In the genomic region with DNA sequence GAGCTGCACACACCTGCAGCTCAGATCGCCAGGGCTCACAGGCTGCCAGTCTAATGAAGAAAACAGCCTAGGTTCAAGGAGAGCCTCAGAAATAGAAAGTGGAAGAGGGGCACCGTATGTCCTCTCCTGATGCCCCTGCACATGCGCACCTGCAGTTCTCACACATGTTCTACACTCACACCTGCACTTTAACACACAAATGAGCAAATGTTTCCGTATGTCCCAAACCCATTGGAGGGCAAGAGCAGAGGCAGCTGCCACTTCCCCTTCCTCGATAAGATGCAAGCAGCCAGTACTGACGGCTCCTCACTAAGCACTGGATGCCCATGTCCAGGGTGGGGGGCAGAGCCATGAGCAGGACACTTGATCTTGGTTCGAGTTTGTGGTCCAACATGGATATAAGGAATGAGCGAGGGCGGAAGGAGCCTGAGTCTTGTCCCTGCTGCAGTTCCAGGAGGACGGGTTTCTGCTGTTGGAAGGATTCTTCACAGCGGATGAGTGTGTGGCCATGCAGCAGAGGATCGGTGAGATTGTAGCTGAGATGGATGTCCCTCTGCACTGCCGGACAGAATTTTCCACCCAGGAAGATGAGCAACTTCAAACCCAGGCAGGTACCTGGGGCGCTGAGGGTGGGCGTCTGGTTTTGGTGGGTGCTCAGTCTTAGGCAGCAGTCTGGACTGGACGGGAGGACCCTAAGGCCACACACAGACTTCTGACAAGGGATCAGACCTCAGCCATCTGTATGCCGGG, we compare ENCODE assay signal across 9 mouse cellular contexts. TPM values are rescaled to one million over a fixed set of nuclear protein-coding genes. Genes with fewer than 3 reads are reported as not detected.
A peak's percentile ranks its signal among the peaks of the same experiment; 100 is the strongest.
DNase-seq lines count a peak whose midpoint lies in the region; ATAC-seq and TF ChIP-seq lines count a peak whose summit lies in the region.
"Had no signal": no experiment of that assay in that cellular context is flagged by ENCODE, and none has a peak within 500 bp of the region (broad histone marks: within the 10 kb centered on the region; RNA-seq: fewer than 3 reads in every experiment).

No protein-coding gene starts in this region.

- no peak for DNase-seq in forebrain, postnatal 0 days
- DNase-seq in forebrain, embryonic 11.5 days (ENCODE audit: low spot score) = no peak
- DNase-seq in liver, adult 2 months (ENCODE audit: extremely low read depth, low read depth, low spot score) = no peak
- DNase-seq in liver, embryonic 11.5 days (ENCODE audit: low spot score) = no peak
- no peak for DNase-seq in embryonic facial prominence, embryonic 14.5 days (ENCODE audit: low spot score)
- no peak for DNase-seq in adrenal gland, adult 18-20 months (ENCODE audit: low spot score in 2 of 2)
- no peak for DNase-seq in testis, postnatal 10 days (ENCODE audit: low spot score)

- no peak overlapping the region for H3K9ac ChIP-seq in forebrain, postnatal 0 days
- H3K9ac ChIP-seq in forebrain, embryonic 11.5 days (ENCODE audit: low read length) = no peak overlapping the region
- H3K9ac ChIP-seq in liver, adult 2 months (ENCODE audit: low read depth, low read length) = no peak overlapping the region
- no peak overlapping the region for H3K9ac ChIP-seq in liver, embryonic 11.5 days (ENCODE audit: low read depth, low read length)
- H3K9ac ChIP-seq in embryonic facial prominence, embryonic 14.5 days (ENCODE audit: low read depth, low read length) = no peak overlapping the region

- peaks cover 11% of the 10 kb centered on the region for H3K79me2 ChIP-seq in liver, adult 2 months (ENCODE audit: control insufficient read depth, insufficient read depth, low read length)
- H3K79me2 ChIP-seq in macrophage (ENCODE audit: inconsistent target) = no peaks in the 10 kb centered on the region

- ATAC-seq in forebrain, postnatal 0 days = 0 out of 2 replicates have a peak, but pooled peaks have one; percentile 15
- ATAC-seq in forebrain, embryonic 11.5 days (replicated peaks; ENCODE audit: low FRiP score) = no peak
- no peak for ATAC-seq in liver, embryonic 11.5 days (replicated peaks; ENCODE audit: low FRiP score)
- no peak for ATAC-seq in embryonic facial prominence, embryonic 14.5 days (ENCODE audit: low read depth)

- H3K4me3 ChIP-seq in forebrain, postnatal 0 days (ENCODE audit: low read depth, low read length) = no peak overlapping the region
- H3K4me3 ChIP-seq in forebrain, embryonic 11.5 days (ENCODE audit: low read depth, low read length) = no peak overlapping the region
- no peak overlapping the region for H3K4me3 ChIP-seq in liver, adult 2 months (ENCODE audit: insufficient read depth, low read depth, low read length)
- no peak overlapping the region for H3K4me3 ChIP-seq in liver, embryonic 11.5 days (ENCODE audit: low read depth, low read length)
- H3K4me3 ChIP-seq in embryonic facial prominence, embryonic 14.5 days (ENCODE audit: low read depth, low read length) = no peak overlapping the region
- H3K4me3 ChIP-seq in macrophage (ENCODE audit: inconsistent target) = no peak overlapping the region

- no peak overlapping the region for H3K27ac ChIP-seq in forebrain, postnatal 0 days (ENCODE audit: low read depth, low read length)
- H3K27ac ChIP-seq in forebrain, embryonic 11.5 days (ENCODE audit: low read depth, low read length) = no peak overlapping the region
- peak overlapping the region; percentile 98 for H3K27ac ChIP-seq in liver, adult 2 months (replicated peaks; ENCODE audit: insufficient read depth, low read depth, low read length)
- no peak overlapping the region for H3K27ac ChIP-seq in liver, embryonic 11.5 days (ENCODE audit: low read depth, low read length)
- H3K27ac ChIP-seq in embryonic facial prominence, embryonic 14.5 days (replicated peaks; ENCODE audit: low read depth, low read length) = peak overlapping the region; percentile 22; the same call in 1 of the 2 replicates
- H3K27ac ChIP-seq in macrophage = peak overlapping the region; percentile 50

- H3K4me1 ChIP-seq in forebrain, postnatal 0 days (ENCODE audit: insufficient read depth) = no peaks in the 10 kb centered on the region
- H3K4me1 ChIP-seq in forebrain, embryonic 11.5 days (replicated peaks; ENCODE audit: control insufficient read depth, insufficient read depth, low read length) = peaks cover 5% of the 10 kb centered on the region; the same call in 1 of the 2 replicates
- peaks cover 39% of the 10 kb centered on the region for H3K4me1 ChIP-seq in liver, adult 2 months (ENCODE audit: control insufficient read depth, insufficient read depth, low read length)
- peaks cover 33% of the 10 kb centered on the region for H3K4me1 ChIP-seq in liver, embryonic 11.5 days (replicated peaks; ENCODE audit: control insufficient read depth, insufficient read depth, low read length)
- H3K4me1 ChIP-seq in embryonic facial prominence, embryonic 14.5 days (ENCODE audit: control insufficient read depth, insufficient read depth, low read length) = peaks cover 27% of the 10 kb centered on the region

- H3K27me3 ChIP-seq in forebrain, postnatal 0 days (ENCODE audit: insufficient read depth, low read length) = no peaks in the 10 kb centered on the region
- no peaks in the 10 kb centered on the region for H3K27me3 ChIP-seq in forebrain, embryonic 11.5 days (ENCODE audit: control insufficient read depth, insufficient read depth, low read length)
- H3K27me3 ChIP-seq in liver, adult 2 months (ENCODE audit: control insufficient read depth, insufficient read depth, low read length) = no peaks in the 10 kb centered on the region
- H3K27me3 ChIP-seq in liver, embryonic 11.5 days (replicated peaks; ENCODE audit: control insufficient read depth, insufficient read depth, low read length) = no peaks in the 10 kb centered on the region
- no peaks in the 10 kb centered on the region for H3K27me3 ChIP-seq in embryonic facial prominence, embryonic 14.5 days (replicated peaks; ENCODE audit: control insufficient read depth, insufficient read depth, low read length)

- peaks cover 14% of the 10 kb centered on the region for H3K36me3 ChIP-seq in forebrain, postnatal 0 days (ENCODE audit: insufficient read depth)
- no peaks in the 10 kb centered on the region for H3K36me3 ChIP-seq in forebrain, embryonic 11.5 days (ENCODE audit: control insufficient read depth, insufficient read depth, low read length)
- peaks cover 13% of the 10 kb centered on the region for H3K36me3 ChIP-seq in liver, adult 2 months (ENCODE audit: control insufficient read depth, insufficient read depth, low read length)
- H3K36me3 ChIP-seq in liver, embryonic 11.5 days (ENCODE audit: control insufficient read depth, insufficient read depth, low read length) = 0 out of 2 replicates have a peak, but pooled peaks cover 4% of the 10 kb centered on the region
- peaks cover under 1% of the 10 kb centered on the region; the same call in 1 of the 2 replicates for H3K36me3 ChIP-seq in embryonic facial prominence, embryonic 14.5 days (ENCODE audit: control insufficient read depth, insufficient read depth, low read length)
- H3K36me3 ChIP-seq in macrophage (ENCODE audit: inconsistent target) = no peaks in the 10 kb centered on the region

- TF ChIP-seq POLR2A in liver, adult 2 months (IDR thresholded peaks at IDR 0.05; ENCODE audit: extremely low read depth, insufficient read depth, low read length) = no peak

- no peaks in the 10 kb centered on the region for H3K9me3 ChIP-seq in forebrain, postnatal 0 days (ENCODE audit: low read length)
- no peaks in the 10 kb centered on the region for H3K9me3 ChIP-seq in forebrain, embryonic 11.5 days (ENCODE audit: control insufficient read depth, low read length)
- H3K9me3 ChIP-seq in liver, embryonic 11.5 days (ENCODE audit: control insufficient read depth, low read length) = no peaks in the 10 kb centered on the region
- no peaks in the 10 kb centered on the region for H3K9me3 ChIP-seq in embryonic facial prominence, embryonic 14.5 days (ENCODE audit: control insufficient read depth, low read length)

- H3K4me2 ChIP-seq in forebrain, postnatal 0 days (ENCODE audit: low read depth) = no peak overlapping the region
- no peak overlapping the region for H3K4me2 ChIP-seq in forebrain, embryonic 11.5 days (ENCODE audit: low read depth, low read length, severe bottlenecking)
- no peak overlapping the region for H3K4me2 ChIP-seq in liver, embryonic 11.5 days
- no peak overlapping the region for H3K4me2 ChIP-seq in embryonic facial prominence, embryonic 14.5 days (ENCODE audit: low read depth, low read length)

- TF ChIP-seq CTCF in forebrain, postnatal 0 days (IDR thresholded peaks at IDR 0.05; ENCODE audit: low read depth) = no peak
- TF ChIP-seq CTCF in liver, adult 2 months (IDR thresholded peaks at IDR 0.05; ENCODE audit: low read depth, low read length) = no peak

- 87% methylated on average over 17 of the region's 17 CpGs for WGBS in forebrain, postnatal 0 days
- 90% methylated on average over 17 of the region's 17 CpGs for WGBS in forebrain, embryonic 11.5 days
- WGBS in liver, adult 2 months = 80% methylated on average over 17 of the region's 17 CpGs
- WGBS in liver, embryonic 11.5 days = 79% methylated on average over 17 of the region's 17 CpGs
- WGBS in embryonic facial prominence, embryonic 14.5 days = 85% methylated on average over 17 of the region's 17 CpGs
- 72% methylated on average over 17 of the region's 17 CpGs for WGBS in macrophage (ENCODE audit: missing documents)

RNA-seq across cellular contexts. Expression of gene Phyhd1, which starts 3.4 kb away (rescaled TPM):
- total RNA-seq in forebrain, postnatal 0 days (2014; rRNA removed) = 6.3 and 15.7 TPM in 2 replicates
- polyA plus RNA-seq in forebrain, postnatal 0 days (2015; fragmentation: Nextera tagmentation; extraction: Ambion mirVana) = 5.0 and 6.3 TPM in 2 replicates
- 3.8 and 3.9 TPM in 2 replicates for polyA plus RNA-seq in forebrain, embryonic 11.5 days (2014; fragmentation: Nextera tagmentation; extraction: Ambion mirVana)
- 87.4 and 97.7 TPM in 2 replicates for total RNA-seq in liver, adult 2 months (2014; rRNA removed)
- polyA plus RNA-seq in liver, adult 2 months (2012; rRNA removed) = 154 and 158 TPM in 2 replicates
- 10.5 and 11.7 TPM in 2 replicates for polyA plus RNA-seq in liver, embryonic 11.5 days (2014; fragmentation: Nextera tagmentation; extraction: Ambion mirVana)
- 5.4 and 5.7 TPM in 2 replicates for polyA plus RNA-seq in embryonic facial prominence, embryonic 14.5 days (2014; fragmentation: Nextera tagmentation; extraction: Ambion mirVana)
- total RNA-seq in macrophage (2018; cell fraction: chromatin; rRNA removed) = 100 to 1,000 TPM in 16 of 26 experiments, 10 to 100 TPM in 10; 51.1 to 446 (median 182) TPM
- 10 to 100 TPM; 10.7 to 53.2 (median 26.1) TPM for total RNA-seq in macrophage (2018; cell fraction: cytosol; rRNA removed)
- total RNA-seq in macrophage (2018; cell fraction: nucleus; rRNA removed) = 100 to 1,000 TPM in 13 of 26 experiments, 10 to 100 TPM in 13; 35.7 to 247 (median 87.5) TPM
- polyA plus RNA-seq in macrophage (2018) = 8.0 to 16.8 TPM (median 13.0 TPM) in 3 replicates
- total RNA-seq in adrenal gland, adult 18-20 months (2021) = 10 to 100 TPM; 13.6 to 18.0 TPM

RNA-seq across cellular contexts. Expression of gene Gm28038, which starts 11.4 kb away (rescaled TPM):
- total RNA-seq in forebrain, postnatal 0 days (2014; rRNA removed) = 2.4 TPM in 1 of 2 replicates, not detected in the other
- not detected in 2 replicates for polyA plus RNA-seq in forebrain, postnatal 0 days (2015; fragmentation: Nextera tagmentation; extraction: Ambion mirVana)
- polyA plus RNA-seq in forebrain, embryonic 11.5 days (2014; fragmentation: Nextera tagmentation; extraction: Ambion mirVana) = not detected in 2 replicates
- total RNA-seq in liver, adult 2 months (2014; rRNA removed) = not detected in 2 replicates
- not detected in 2 replicates for polyA plus RNA-seq in liver, adult 2 months (2012; rRNA removed)
- polyA plus RNA-seq in liver, embryonic 11.5 days (2014; fragmentation: Nextera tagmentation; extraction: Ambion mirVana) = not detected in 2 replicates
- polyA plus RNA-seq in embryonic facial prominence, embryonic 14.5 days (2014; fragmentation: Nextera tagmentation; extraction: Ambion mirVana) = not detected in 2 replicates
- 1 to 10 TPM in 2 of 26 experiments, not detected in 24; 4.4 to 4.9 TPM for total RNA-seq in macrophage (2018; cell fraction: chromatin; rRNA removed)
- not detected for total RNA-seq in macrophage (2018; cell fraction: cytosol; rRNA removed)
- not detected for total RNA-seq in macrophage (2018; cell fraction: nucleus; rRNA removed)
- polyA plus RNA-seq in macrophage (2018) = 15.9 TPM in 1 of 3 replicates, not detected in the others
- not detected for total RNA-seq in adrenal gland, adult 18-20 months (2021)
- total RNA-seq: monocyte, adult 5-6 weeks had no signal

RNA-seq across cellular contexts. Expression of gene Dolk, which starts 16.7 kb away (rescaled TPM):
- total RNA-seq in forebrain, postnatal 0 days (2014; rRNA removed) = 26.6 and 34.8 TPM in 2 replicates
- 31.1 and 37.7 TPM in 2 replicates for polyA plus RNA-seq in forebrain, postnatal 0 days (2015; fragmentation: Nextera tagmentation; extraction: Ambion mirVana)
- 26.2 and 26.3 TPM in 2 replicates for polyA plus RNA-seq in forebrain, embryonic 11.5 days (2014; fragmentation: Nextera tagmentation; extraction: Ambion mirVana)
- 12.2 and 14.7 TPM in 2 replicates for total RNA-seq in liver, adult 2 months (2014; rRNA removed)
- polyA plus RNA-seq in liver, adult 2 months (2012; rRNA removed) = 20.3 and 20.6 TPM in 2 replicates
- 24.2 and 25.6 TPM in 2 replicates for polyA plus RNA-seq in liver, embryonic 11.5 days (2014; fragmentation: Nextera tagmentation; extraction: Ambion mirVana)
- 30.2 and 30.8 TPM in 2 replicates for polyA plus RNA-seq in embryonic facial prominence, embryonic 14.5 days (2014; fragmentation: Nextera tagmentation; extraction: Ambion mirVana)
- 1 to 10 TPM; 1.1 to 7.8 (median 4.4) TPM for total RNA-seq in macrophage (2018; cell fraction: chromatin; rRNA removed)
- total RNA-seq in macrophage (2018; cell fraction: cytosol; rRNA removed) = 10 to 100 TPM in 25 of 26 experiments, 1 to 10 TPM in 1; 9.5 to 26.0 (median 15.4) TPM
- 10 to 100 TPM in 24 of 26 experiments, 1 to 10 TPM in 2; 4.8 to 27.5 (median 16.7) TPM for total RNA-seq in macrophage (2018; cell fraction: nucleus; rRNA removed)
- 13.1 to 21.9 TPM (median 15.9 TPM) in 3 replicates for polyA plus RNA-seq in macrophage (2018)
- 10 to 100 TPM; 40.8 to 41.6 TPM for total RNA-seq in adrenal gland, adult 18-20 months (2021)

RNA-seq across cellular contexts. Expression of gene Nup188, which starts 16.8 kb away (rescaled TPM):
- total RNA-seq in forebrain, postnatal 0 days (2014; rRNA removed) = 25.1 and 29.3 TPM in 2 replicates
- polyA plus RNA-seq in forebrain, postnatal 0 days (2015; fragmentation: Nextera tagmentation; extraction: Ambion mirVana) = 11.8 and 14.1 TPM in 2 replicates
- 65.8 and 67.0 TPM in 2 replicates for polyA plus RNA-seq in forebrain, embryonic 11.5 days (2014; fragmentation: Nextera tagmentation; extraction: Ambion mirVana)
- 4.1 and 6.2 TPM in 2 replicates for total RNA-seq in liver, adult 2 months (2014; rRNA removed)
- 6.0 and 9.6 TPM in 2 replicates for polyA plus RNA-seq in liver, adult 2 months (2012; rRNA removed)
- polyA plus RNA-seq in liver, embryonic 11.5 days (2014; fragmentation: Nextera tagmentation; extraction: Ambion mirVana) = 60.1 and 64.5 TPM in 2 replicates
- 35.4 and 39.4 TPM in 2 replicates for polyA plus RNA-seq in embryonic facial prominence, embryonic 14.5 days (2014; fragmentation: Nextera tagmentation; extraction: Ambion mirVana)
- 100 to 1,000 TPM in 1 of 26 experiments, 10 to 100 TPM in 25; 21.9 to 112 (median 45.9) TPM for total RNA-seq in macrophage (2018; cell fraction: chromatin; rRNA removed)
- 10 to 100 TPM in 25 of 26 experiments, 1 to 10 TPM in 1; 8.9 to 19.7 (median 14.0) TPM for total RNA-seq in macrophage (2018; cell fraction: cytosol; rRNA removed)
- 10 to 100 TPM; 14.5 to 56.4 (median 21.3) TPM for total RNA-seq in macrophage (2018; cell fraction: nucleus; rRNA removed)
- polyA plus RNA-seq in macrophage (2018) = 11.2 to 26.1 TPM (median 14.0 TPM) in 3 replicates
- total RNA-seq in adrenal gland, adult 18-20 months (2021) = 10 to 100 TPM; 29.6 to 30.3 TPM

RNA-seq across cellular contexts. Expression of gene Gm28035, which starts 29.0 kb away (rescaled TPM):
- 4.2 and 5.1 TPM in 2 replicates for total RNA-seq in forebrain, postnatal 0 days (2014; rRNA removed)
- 0.13 and 0.16 TPM in 2 replicates for polyA plus RNA-seq in forebrain, postnatal 0 days (2015; fragmentation: Nextera tagmentation; extraction: Ambion mirVana)
- polyA plus RNA-seq in forebrain, embryonic 11.5 days (2014; fragmentation: Nextera tagmentation; extraction: Ambion mirVana) = 0.20 and 0.28 TPM in 2 replicates
- 4.2 and 5.1 TPM in 2 replicates for total RNA-seq in liver, adult 2 months (2014; rRNA removed)
- 5.9 and 8.6 TPM in 2 replicates for polyA plus RNA-seq in liver, adult 2 months (2012; rRNA removed)
- 0.16 and 0.23 TPM in 2 replicates for polyA plus RNA-seq in liver, embryonic 11.5 days (2014; fragmentation: Nextera tagmentation; extraction: Ambion mirVana)
- 0.06 TPM in 1 of 2 replicates, not detected in the other for polyA plus RNA-seq in embryonic facial prominence, embryonic 14.5 days (2014; fragmentation: Nextera tagmentation; extraction: Ambion mirVana)
- total RNA-seq in macrophage (2018; cell fraction: chromatin; rRNA removed) = 10 to 100 TPM in 19 of 26 experiments, 1 to 10 TPM in 7; 5.5 to 19.9 (median 13.9) TPM
- 1 to 10 TPM in 3 of 26 experiments, under 1 TPM in 19, not detected in 4; 0.04 to 1.2 (median 0.14) TPM for total RNA-seq in macrophage (2018; cell fraction: cytosol; rRNA removed)
- 10 to 100 TPM in 3 of 26 experiments, 1 to 10 TPM in 23; 1.9 to 12.2 (median 5.4) TPM for total RNA-seq in macrophage (2018; cell fraction: nucleus; rRNA removed)
- 0.17 to 0.26 TPM (median 0.21 TPM) in 3 replicates for polyA plus RNA-seq in macrophage (2018)
- 1 to 10 TPM; 1.4 to 2.3 TPM for total RNA-seq in adrenal gland, adult 18-20 months (2021)
- total RNA-seq: monocyte, adult 5-6 weeks had no signal

Comparison
In these comparisons a context has a peak if more than half of its experiments do, and no peak if none do; other contexts are left out.
1. H3K27ac ChIP-seq: peak in liver, adult 2 months (single experiment), embryonic facial prominence, embryonic 14.5 days (single experiment) and macrophage (single experiment); none in forebrain, postnatal 0 days (single experiment), forebrain, embryonic 11.5 days (single experiment) and liver, embryonic 11.5 days (single experiment).